Mouse (Mus musculus): ENCODE results near the gene Pitpnm3.

Gene Pitpnm3

GRCm38 (mm10) chr11:72136231-72136982, 829 bp upstream of the Pitpnm3 start:
- no peak for DNase-seq (ENCODE audit: low spot score)

DNA sequence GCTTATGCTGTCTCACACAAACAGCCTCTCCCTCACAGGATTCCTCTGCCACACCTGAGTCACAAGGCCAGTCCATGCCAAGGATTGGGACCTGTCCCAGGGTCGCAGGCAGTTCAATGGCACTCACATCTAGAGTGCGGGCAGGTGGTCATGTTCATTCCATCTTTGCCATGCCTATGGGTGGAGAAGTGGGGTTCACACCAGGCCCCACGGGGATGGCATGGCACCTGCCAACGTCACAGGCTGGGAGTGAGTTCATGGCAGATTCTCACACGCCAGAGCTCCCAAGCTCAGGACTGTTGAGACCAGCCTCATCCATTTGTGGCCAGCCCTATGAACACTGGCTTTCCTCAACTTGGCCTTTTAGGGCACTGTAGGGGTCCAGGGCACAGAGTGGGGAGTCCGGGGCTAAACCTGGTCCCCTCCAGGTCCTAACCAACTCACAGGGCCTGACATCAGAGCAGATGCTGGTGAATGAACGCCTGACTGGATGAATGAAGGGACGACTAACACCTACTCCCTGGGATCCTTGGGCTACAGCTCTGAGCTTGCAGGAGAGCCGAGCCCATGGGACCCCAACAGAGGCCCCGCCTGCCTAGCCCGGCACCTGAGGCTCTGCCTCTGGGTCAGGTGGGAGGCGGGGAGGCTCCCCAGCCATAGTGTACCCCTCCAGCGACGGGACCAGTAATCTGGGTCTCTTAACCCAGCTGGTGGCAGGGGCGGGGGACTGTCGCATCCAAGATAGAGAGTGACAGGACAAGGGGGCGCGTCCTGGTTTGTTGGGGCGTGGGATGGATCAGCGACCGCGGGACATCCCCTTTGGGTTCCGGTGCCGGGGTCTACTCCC, 819 bp downstream of the Pitpnm3 start:
- no peak for DNase-seq (ENCODE audit: low spot score)

DNA sequence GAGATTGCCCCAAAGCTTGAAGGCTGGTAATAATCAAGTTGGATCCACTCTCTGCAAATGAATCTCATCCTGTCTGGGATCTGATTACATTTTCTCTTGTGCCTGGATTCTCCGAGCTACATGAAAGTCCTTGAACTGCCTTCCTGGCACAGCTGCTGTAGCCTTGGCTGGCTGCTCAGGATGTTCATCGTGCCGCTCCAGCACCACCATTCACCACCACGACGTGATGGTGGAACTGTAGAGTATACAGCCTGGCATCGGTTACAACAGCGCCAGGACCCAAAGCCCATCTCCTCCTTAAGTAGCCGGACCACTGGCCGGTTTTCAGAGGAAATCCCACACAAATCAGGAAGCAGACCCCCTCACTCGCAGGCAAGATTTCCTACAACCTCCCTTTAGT, 2.5 kb downstream of the Pitpnm3 start:
- no peak for DNase-seq (ENCODE audit: low spot score)

DNA sequence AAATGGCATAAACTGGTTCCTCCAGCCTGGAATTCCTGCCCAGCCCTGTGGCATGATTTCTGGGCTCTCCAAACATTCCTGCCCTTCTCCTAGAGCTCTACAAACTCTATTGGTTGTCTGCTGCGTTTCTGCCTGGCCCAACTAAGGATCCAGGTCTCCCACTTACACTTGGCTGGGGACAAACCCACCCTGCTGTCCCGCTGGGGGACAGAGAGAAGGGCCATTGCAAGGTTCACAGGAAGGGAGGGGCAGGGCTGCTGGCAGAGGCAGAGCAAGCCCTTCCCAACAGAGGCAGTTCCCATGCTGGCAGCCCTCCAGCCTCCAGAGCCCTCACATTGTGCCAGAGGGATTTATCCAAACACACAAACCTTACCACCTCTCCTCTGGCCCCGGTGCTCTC, 3.3 kb downstream of the Pitpnm3 start:
- no peak for DNase-seq (ENCODE audit: low spot score)

DNA sequence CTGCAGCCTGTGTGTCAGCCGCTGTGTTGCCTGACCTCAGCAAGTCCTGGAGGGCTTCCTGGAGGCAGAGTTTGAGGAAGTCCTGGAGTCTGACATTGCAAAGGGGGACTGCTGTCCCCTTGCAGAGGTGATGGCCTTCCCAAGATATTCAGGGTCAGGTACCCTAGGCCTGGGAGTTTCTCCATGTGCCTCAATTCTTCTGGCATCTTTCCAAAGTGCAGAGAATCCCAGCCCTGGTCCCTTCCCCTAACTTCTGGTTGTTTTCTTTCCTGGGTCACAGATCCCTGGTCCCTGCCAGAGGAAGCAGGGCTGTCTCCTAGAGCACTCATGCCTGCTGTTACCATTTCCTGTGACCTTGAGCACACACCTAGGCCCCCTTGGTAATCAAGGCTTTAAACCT, 3.9 kb downstream of the Pitpnm3 start:
- DNase-seq (ENCODE audit: low spot score): no peak

GRCm38 (mm10) chr11:72130905-72131304, 4.7 kb downstream of the Pitpnm3 start:
- no peak for DNase-seq (ENCODE audit: low spot score)

DNA sequence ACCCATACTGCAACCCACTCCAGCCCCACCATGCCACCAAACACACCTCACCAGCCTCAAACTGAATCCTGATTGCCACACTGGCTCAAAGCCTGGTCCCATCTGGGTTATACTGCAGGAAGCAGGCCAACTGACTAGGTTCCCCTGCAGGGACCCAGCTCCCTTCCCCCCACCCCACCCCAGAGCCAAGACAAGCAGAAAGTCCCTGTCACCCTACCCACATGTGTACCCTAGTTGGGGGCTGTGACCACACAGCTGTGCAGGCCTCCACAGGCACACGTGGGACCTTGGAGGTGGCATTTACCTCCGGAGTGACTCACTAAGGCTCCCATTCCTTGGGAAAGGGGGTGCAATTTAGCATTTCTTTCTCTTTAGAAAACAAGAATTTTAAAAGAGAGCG, 5.1 kb downstream of the Pitpnm3 start:
- DNase-seq (ENCODE audit: low spot score): no peak

DNA sequence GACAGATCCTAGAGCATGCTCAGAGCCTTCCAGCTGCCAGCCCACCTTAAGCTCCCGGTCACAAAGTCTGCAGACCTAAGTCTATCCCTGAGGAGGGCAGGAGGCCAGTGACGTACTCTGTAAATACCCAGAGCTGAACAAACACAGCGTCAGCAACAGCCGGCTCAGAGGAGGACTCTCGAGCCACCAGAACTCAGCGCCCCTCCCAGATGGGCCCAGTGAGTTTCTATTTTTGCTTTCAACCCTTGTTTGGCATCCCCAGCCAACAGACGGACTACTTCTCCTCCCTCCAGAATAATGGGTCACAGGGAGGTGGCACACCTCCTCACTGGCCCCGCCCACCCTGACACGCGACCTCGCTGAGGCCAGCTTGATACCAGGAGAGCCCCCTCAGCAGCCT, 5.6 kb downstream of the Pitpnm3 start:
- no peak for DNase-seq (ENCODE audit: low spot score)

GRCm38 (mm10) chr11:72129032-72129894, 6.3 kb downstream of the Pitpnm3 start:
- no peak for DNase-seq (ENCODE audit: low spot score)

GRCm38 (mm10) chr11:72127450-72128189, 8.0 kb downstream of the Pitpnm3 start:
- DNase-seq (ENCODE audit: low spot score): no peak

GRCm38 (mm10) chr11:72125781-72126180, 9.8 kb downstream of the Pitpnm3 start:
- DNase-seq (ENCODE audit: low spot score): no peak

DNA sequence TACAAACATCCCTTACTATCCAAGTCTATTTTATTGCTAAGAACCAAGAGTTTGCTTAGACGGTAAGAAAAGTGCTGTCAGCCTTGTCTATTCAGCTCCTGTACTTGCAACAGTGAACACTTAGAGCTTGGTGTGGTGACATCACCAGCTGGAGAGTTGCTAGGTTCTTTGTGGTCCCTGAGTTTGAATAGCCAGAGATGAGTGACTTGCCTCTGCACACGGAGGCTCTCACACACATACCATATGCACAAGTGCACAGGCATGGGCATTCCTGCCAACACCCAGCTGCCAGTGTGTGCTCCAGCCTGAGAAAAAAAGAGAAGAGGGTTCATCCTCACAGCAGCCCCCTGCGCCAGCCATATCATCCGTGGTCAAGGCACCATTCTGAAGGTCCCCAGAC, 12.0 kb downstream of the Pitpnm3 start:
- no peak for DNase-seq (ENCODE audit: low spot score)

GRCm38 (mm10) chr11:72120354-72120753, 15.2 kb downstream of the Pitpnm3 start:
- DNase-seq (ENCODE audit: low spot score): no peak

DNA sequence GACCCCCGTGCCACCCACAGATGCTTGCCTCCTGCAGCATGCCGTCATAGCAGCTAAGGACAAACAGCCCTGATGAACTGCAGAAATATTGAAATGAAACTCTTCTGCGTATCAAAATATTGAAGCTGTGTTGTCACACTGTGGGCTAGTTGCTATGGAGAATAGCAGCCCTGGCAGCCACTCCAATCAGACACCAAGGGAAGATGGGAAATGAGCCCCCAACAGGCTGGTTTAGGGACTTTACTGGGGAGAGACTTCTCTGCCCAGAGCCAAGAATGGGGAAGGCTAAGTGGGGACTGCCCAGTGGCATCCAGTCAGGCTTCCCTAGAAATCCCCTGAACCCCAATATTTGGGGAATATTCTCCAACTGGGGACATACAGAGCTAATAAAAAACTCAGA, 16.9 kb downstream of the Pitpnm3 start:
- no peak for DNase-seq (ENCODE audit: low spot score)

- no peak for DNase-seq (ENCODE audit: low spot score)
Observed at GRCm38 (mm10) chr11:72113296-72113695, 22.3 kb downstream of the Pitpnm3 start.

DNA sequence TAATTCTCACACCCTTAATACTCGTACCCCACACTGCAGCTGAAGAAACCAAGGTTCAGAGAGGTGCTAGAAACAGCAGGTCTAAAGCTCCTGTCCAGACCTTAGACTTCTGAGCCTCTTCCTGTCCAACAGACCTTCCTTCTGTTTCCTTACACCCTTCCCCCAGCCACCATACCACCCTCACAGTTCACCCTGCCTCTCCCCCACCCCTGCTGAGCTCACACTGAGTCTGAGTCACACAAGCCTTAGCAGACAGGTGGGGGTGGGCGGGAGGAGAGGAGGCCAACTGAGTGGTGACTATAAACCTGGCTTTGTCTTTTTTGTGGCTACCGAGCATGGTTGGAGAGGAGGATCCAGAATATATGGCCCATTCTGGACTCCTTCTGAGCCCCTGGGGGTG, 24.9 kb downstream of the Pitpnm3 start:
- DNase-seq (ENCODE audit: low spot score): no peak

DNA sequence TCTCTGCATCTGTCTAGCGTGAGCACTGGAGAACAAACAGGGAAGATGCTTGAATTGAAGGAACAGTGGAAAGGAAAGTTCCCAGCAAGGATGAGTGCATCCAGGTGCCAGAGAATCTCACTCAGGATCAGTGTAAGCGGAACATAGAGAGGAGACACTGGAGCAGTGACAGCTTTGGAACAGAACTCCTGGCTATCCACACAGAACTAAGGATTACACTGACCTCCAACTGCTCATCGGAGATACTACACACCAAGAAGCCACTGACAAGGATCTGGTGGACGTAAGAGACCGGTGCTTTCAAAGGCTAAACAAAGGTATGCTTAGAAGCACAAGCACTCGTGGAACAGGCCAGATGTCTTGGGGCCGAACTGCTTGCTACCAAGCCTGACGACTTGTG, 31.4 kb downstream of the Pitpnm3 start:
- DNase-seq (ENCODE audit: low spot score): no peak

DNA sequence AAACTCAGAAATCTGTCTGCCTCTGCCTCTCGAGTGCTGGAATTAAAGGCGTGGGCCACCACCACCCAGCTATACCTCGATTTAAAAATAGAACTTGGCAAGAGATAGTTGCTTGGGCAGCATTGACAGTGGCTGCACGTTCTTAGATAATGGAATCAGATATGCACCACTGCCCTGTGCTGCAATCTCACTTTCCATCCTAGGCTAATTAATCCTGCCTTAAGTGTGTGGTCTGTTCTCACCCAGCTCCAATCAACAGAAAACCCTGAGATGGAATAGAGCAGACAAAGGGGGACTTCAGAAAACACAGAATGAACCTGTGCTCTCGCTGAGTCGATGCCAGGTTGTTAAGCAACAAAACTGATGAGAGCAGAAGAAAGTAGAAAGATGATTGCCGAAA, 32.0 kb downstream of the Pitpnm3 start:
- DNase-seq (ENCODE audit: low spot score): no peak

- DNase-seq (ENCODE audit: low spot score): no peak
Observed at GRCm38 (mm10) chr11:72100996-72101395, 34.6 kb downstream of the Pitpnm3 start.

GRCm38 (mm10) chr11:72099181-72099580, 36.4 kb downstream of the Pitpnm3 start:
- no peak for DNase-seq (ENCODE audit: low spot score)

DNA sequence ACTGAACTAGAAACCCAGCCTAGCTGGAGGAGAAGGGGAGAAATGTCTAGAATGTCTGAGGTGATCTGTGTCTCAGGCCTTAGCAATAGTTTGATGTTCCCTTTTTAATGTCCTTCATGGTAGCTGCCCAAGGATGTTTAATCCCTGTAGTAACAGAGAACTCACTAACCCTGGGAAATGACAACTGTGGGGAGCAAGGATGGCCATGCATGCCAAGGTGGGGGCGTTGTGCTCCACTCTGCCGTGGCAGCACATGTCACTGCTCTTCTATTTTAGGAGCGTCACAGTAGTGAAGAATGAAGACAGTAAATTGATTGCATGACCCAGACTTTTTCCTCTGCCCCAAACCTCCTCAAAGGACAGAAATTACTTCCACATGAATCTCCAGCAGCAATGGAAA, 37.6 kb downstream of the Pitpnm3 start:
- no peak for DNase-seq (ENCODE audit: low spot score)

DNA sequence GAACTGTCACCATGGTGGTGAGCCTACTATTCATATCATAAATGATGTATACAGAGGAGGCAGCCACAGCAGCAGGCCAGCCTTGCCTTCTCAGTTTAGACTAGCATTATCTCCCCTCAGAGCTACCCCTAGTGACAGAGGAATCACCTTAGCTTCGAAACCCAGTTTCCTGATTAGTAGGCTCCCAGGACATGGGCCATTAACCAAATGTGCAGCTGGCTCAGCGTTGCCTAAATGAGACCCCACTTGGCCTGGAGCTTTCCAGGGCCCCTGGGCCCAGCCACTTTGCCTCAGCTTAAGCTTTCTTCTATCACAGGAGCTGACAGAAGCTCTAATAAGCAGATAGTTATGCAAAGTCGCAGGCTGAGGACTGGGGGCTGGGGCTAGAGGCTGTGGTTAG, 39.6 kb downstream of the Pitpnm3 start:
- no peak for DNase-seq (ENCODE audit: low spot score)
